Mouse (Mus musculus) G1E (cell line): Measurements from ENCODE around the gene Ptpn13.

Experiments used
- CTCF ChIP-seq: IDR thresholded peaks from 2 replicates; pipeline ENCODE4 v1.5.1; 2012; ENCODE audit warnings: low read depth, low read length, inconsistent platforms, mixed read lengths
- GATA1 ChIP-seq: IDR thresholded peaks from 2 replicates; pipeline ENCODE4 v1.6.1; 2012; ENCODE audit warnings: borderline replicate concordance, low read length, inconsistent platforms, mixed read lengths
- POLR2AphosphoS5 ChIP-seq: IDR thresholded peaks from 2 replicates; pipeline ENCODE4 v1.6.1; 2012; ENCODE audit warnings: low read depth, low read length, inconsistent platforms; ENCODE audit not compliant: insufficient replicate concordance
- TAL1 ChIP-seq: conservative IDR thresholded peaks from 2 replicates; pipeline ENCODE4 v1.6.1; 2012; ENCODE audit warnings: low read depth, low read length, inconsistent platforms, mixed read lengths

GRCm38 (mm10) chr5:103387540-103388026, 37.4 kb upstream of the Ptpn13 start:
- TF ChIP-seq CTCF (no peak), GATA1 (no peak), TAL1 (no peak), POLR2AphosphoS5 (no peak)
